Mouse (Mus musculus): Measurements from ENCODE around the gene Sh3bp5.

Gene Sh3bp5

GRCm38 (mm10) chr14:31433851-31434360 lies 2.0 kb downstream of the Sh3bp5 start:
- DNase-seq (ENCODE audit: low spot score) = no peak

DNA sequence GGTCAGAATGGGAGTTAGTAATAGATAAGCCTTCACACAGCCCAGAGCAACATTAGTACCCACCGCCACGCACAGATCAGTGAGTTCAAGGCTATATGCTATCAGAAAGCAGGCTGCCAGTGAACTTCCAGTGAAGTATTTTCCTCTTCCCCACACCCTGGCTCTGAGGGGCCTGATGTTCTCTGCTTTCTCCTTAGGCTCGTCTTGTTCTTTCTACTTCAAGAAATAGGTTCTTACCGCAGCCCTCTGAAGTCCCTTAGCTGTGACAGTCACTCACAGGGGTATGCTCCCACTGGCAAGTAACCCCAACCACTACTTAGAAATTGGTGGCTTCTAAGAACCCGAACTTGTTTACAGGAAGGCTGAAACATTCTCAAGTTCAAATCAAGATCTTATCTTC lies 2.8 kb downstream of the Sh3bp5 start:
- peak; percentile 31 for DNase-seq (ENCODE audit: low spot score)

DNA sequence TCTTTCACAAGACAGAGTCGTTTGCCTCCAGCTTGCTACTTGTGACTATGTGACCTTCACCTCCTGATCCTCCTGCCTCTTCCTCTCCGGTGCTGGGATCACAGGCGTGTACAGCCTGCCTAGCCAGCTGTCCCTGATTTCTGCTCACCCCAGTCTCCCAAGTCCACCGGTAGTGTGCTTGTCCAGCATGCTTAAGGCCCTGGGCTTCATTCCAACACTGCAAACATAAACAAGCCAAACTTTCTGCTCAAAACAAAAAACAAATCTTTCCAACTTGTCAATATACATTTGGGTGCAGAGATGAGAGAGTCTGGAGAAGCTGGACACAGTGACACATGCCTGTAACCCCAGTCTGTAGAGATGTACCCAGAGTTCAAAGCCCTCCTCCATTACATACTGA lies 3.5 kb downstream of the Sh3bp5 start:
- no peak for DNase-seq (ENCODE audit: low spot score)

GRCm38 (mm10) chr14:31431789-31432330 lies 4.0 kb downstream of the Sh3bp5 start:
- DNase-seq (ENCODE audit: low spot score) = no peak

DNA sequence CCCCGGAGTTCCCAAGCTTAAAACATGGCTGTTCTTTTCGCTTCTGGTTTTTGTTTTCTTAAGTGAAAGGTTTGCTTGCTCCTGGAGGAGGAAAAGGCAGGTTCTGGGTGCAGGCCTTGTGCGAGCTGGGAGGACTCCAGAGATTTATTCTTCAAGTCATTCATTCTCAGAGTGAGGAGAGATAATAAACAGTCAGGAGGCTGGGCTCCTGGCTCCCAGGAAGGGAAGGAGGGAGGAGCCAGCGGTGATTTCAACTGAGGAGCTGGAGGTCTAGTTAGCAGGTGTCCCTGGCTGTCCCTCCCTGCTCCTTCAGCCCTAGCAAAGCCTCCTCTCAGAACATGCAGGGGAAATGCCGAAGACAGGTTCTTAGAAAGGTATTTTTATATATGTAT lies 6.9 kb downstream of the Sh3bp5 start:
- no peak for DNase-seq (ENCODE audit: low spot score)

GRCm38 (mm10) chr14:31428211-31429003 lies 7.5 kb downstream of the Sh3bp5 start:
- peak; percentile 74 for DNase-seq (ENCODE audit: low spot score)

DNA sequence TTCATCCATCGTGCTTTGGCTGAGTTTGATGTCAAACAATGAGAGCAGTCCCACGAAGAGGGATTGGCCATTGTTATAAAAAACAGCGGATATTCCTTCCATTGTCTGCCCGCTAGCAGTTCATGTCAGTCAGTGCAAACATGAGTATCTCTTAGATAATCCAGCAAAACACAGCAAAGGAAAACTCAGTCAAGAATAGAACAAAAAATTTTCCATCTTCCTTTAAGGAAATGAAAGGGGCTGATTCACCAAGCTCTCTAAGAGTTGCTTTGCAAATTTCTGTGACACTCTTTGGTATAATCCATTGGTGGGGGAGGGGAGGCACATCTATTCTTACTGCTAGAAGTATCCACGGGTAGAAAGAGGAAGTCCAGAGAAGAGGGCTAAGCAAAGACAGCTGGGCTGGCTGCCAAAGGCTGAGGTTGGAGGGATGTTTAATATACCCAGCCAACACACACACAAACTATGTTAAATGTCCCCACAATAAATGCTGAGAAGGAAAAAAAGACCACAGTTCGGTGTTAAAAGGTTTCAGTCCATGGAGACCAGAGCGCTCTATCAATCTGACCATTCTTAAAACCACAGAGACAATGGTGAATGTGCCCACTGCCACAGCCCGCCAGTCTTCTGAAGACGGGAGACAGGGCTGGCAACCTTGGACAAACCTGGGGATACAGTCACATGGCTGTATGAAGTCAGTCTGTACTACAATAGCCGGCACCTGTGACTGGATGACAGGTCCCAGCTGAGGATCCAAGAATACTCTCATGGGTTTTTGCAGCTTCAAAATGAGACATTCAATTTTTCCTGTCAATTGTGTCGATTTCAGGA lies 12.7 kb downstream of the Sh3bp5 start:
- DNase-seq (ENCODE audit: low spot score) = no peak

- DNase-seq (ENCODE audit: low spot score) = no peak
Measured at GRCm38 (mm10) chr14:31422395-31422794, 13.5 kb downstream of the Sh3bp5 start.

DNA sequence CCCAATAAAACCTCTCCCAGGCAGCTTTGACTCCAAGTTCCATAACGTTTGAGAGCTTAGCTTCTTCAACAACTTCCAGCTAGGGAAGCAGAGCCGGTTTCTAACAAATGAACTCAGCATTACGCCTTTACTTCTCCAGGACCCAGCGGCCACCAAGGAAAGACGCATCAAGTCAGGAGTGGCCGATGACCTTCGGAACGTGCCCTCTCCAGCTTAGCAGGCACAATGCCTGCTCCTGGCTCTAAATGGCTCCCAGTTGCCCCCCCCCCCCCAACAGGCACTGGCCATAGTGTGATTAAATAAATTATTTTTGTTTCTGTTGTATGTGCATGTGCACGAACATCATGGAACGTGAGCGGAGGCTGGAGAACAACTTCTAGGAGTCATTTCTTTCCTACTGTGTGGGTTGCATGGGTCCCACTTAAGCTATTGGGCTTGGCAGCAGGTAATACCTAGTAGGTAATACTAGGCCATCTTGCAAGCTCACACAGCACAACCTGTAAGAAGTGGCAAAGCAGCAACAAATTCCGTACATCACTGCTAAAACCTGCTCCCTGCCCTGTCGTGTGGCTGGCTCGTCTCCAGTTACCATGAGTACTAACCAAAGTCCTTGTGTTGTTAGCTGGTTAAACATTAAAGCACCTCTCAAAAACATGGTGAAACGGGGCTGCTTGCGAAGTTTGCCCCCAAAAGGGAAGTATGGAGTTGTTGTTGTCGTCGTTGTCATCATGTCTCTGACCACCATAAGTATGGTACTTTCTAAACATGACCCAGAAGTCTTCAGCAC lies 14.2 kb downstream of the Sh3bp5 start:
- no peak for DNase-seq (ENCODE audit: low spot score)

- DNase-seq (ENCODE audit: low spot score) = no peak
Measured at GRCm38 (mm10) chr14:31420985-31421384, 14.9 kb downstream of the Sh3bp5 start.

DNA sequence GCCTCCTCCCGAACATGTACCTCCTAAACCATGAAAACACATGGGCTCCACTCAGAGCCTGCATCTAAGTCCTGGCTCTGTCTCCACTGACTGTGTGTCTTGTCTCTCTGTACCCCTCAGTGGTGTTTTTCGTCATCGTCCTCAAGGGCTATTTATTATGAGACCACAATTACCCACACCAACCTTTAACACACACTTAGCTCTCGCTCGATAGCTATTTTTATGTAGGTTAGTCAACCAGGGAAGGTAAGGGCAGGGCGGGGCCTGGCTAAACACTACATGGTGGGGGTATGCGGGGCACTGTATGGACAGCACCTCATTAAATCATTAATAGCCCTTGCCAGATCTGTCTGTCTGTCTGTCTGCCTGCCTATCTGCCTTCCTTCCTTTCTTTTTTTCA lies 15.3 kb downstream of the Sh3bp5 start:
- no peak for DNase-seq (ENCODE audit: low spot score)

GRCm38 (mm10) chr14:31420135-31420534 lies 15.7 kb downstream of the Sh3bp5 start:
- no peak for DNase-seq (ENCODE audit: low spot score)

DNA sequence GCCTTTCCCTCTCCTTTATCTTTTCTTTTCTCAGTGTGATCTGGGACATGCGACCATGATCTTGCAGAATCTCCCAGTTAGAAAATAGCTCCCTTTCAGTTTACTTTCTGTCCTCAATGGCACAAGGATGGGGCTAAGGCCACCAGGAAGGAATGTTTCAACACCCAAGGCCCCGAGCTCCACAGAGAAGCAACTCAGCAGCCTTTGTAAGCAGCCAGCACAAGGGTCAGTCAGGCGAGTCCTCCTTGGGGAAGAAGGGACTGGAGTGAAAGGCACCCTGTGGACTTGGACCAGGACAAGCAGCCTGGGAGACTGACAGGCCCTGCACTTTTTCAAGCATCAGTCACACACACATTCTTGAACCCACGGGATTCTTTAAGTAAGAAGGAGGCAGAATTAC lies 16.6 kb downstream of the Sh3bp5 start:
- no peak for DNase-seq (ENCODE audit: low spot score)

- no peak for DNase-seq (ENCODE audit: low spot score)
Measured at GRCm38 (mm10) chr14:31416835-31417549, 18.9 kb downstream of the Sh3bp5 start.

GRCm38 (mm10) chr14:31416411-31416810 lies 19.5 kb downstream of the Sh3bp5 start:
- no peak for DNase-seq (ENCODE audit: low spot score)

- DNase-seq (ENCODE audit: low spot score) = no peak
Measured at GRCm38 (mm10) chr14:31414967-31415376, 20.9 kb downstream of the Sh3bp5 start.

DNA sequence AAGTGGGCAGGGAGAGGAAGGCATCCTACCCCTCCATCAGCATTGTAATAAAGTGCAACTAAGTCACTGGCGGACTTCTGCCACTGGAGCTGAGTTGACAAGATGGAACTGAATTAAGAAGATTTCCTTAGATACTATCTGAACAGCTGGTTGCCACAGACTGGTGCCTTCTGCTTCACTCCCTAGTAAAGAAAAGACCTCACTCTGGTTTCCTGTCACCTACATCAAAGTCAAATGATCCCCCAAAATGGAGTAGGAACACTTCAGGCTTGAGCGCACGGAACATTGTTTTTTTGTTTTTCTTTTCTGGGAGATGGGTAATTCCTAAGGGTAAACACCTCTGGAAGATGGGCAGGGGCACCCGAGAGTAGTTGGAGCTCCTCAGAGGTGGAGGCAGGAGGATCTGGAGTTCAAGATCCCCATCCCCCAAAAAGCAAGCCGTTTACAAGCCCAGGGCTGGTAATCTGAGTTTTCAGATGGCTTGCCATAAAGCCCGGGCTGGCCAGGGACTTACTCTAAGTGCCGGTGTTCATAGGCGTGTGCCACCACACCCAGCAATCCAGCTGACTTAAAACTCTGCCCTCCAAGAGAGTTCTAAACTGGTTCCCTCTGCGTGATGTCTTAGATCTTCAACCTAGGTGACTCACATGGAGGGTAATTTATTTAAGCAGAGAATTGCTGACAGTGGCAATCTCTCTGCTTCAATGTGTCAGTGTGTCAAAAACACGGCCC lies 21.5 kb downstream of the Sh3bp5 start:
- DNase-seq (ENCODE audit: low spot score) = no peak

- DNase-seq (ENCODE audit: low spot score) = no peak
Measured at GRCm38 (mm10) chr14:31413475-31414086, 22.3 kb downstream of the Sh3bp5 start.

DNA sequence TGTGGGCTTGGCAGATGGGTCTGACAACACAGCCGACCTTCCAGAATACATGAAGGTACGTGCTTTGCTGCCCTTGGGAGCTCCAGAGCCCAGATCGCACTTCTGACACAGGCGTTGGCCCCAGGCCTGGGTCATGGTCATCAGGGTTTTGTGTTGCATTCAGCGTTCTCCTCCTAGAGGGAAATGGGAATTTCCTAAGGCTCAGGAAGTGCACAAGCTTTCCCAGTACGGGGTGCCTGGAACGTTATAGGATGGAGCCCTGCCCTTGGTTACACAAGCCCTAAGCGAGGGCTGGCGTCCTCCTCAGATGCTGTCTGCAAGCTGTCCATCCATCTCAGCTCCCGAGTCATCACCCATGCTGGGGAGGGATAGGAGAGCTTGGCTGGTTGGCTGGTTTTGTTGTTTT lies 23.2 kb downstream of the Sh3bp5 start:
- DNase-seq (ENCODE audit: low spot score) = no peak

GRCm38 (mm10) chr14:31410737-31411136 lies 25.1 kb downstream of the Sh3bp5 start:
- DNase-seq (ENCODE audit: low spot score) = no peak
